Mouse (Mus musculus): ENCODE results near the gene Slain2. TPM values are rescaled to one million over a fixed set of nuclear protein-coding genes. Genes with fewer than 3 reads are reported as not detected.
A peak's percentile ranks its signal among the peaks of the same experiment; 100 is the strongest.
"Not testable (repeated sequence)": the region's sequence is repeated elsewhere in the genome, so short reads cannot be mapped to it uniquely, and the experiment has no call there.

Gene Slain2
- polyA plus RNA-seq, 1 experiment from 2014 or later, result 11.8 TPM

GRCm38 (mm10) chr5:72998546-72998945, 84.4 kb downstream of the Slain2 start:
- H3K4me1 ChIP-seq (ENCODE audit: insufficient read depth, low read length); H3K36me3 ChIP-seq (ENCODE audit: insufficient read depth, low read length); H3K9ac ChIP-seq (replicated peaks; ENCODE audit: low read length); ATAC-seq (ENCODE audit: low FRiP score, low TSS enrichment); H3K9me3 ChIP-seq (ENCODE audit: low read length); H3K27me3 ChIP-seq (ENCODE audit: insufficient read depth, low read length); H3K27ac ChIP-seq (ENCODE audit: low read length); H3K4me3 ChIP-seq (ENCODE audit: low read length); H3K4me2 ChIP-seq (replicated peaks; ENCODE audit: low read depth, low read length): not testable (repeated sequence)
- WGBS, result 96% methylated on average over 1 of the region's 1 CpGs

GRCm38 (mm10) chr5:73004046-73004445, 89.9 kb downstream of the Slain2 start:
- Histone ChIP-seq H3K4me2 (replicated peaks; ENCODE audit: low read depth, low read length) (no peak overlapping the region), H3K27ac (ENCODE audit: low read length) (no peak overlapping the region)
- 78% methylated on average over 5 of the region's 5 CpGs for WGBS

GRCm38 (mm10) chr5:73006784-73007581, 92.9 kb downstream of the Slain2 start, which contains the start of gene Slc10a4:
TSS of gene Slc10a4 (plus strand) at chr5:73006883.
- H3K4me1 ChIP-seq (ENCODE audit: insufficient read depth, low read length), result peaks cover 8% of the 10 kb centered on the region
- H3K4me2 ChIP-seq (replicated peaks; ENCODE audit: low read depth, low read length), result peak within 1 kb of the TSS; percentile 77
- no peaks in the 10 kb centered on the region for H3K36me3 ChIP-seq (ENCODE audit: insufficient read depth, low read length)
- H3K9me3 ChIP-seq (ENCODE audit: low read length), result no peaks in the 10 kb centered on the region
- H3K27me3 ChIP-seq (ENCODE audit: insufficient read depth, low read length), result peaks cover 32% of the 10 kb centered on the region
- peak; percentile 92 for ATAC-seq (ENCODE audit: low FRiP score, low TSS enrichment)
- 0 out of 2 replicates have a peak within 1 kb of the TSS, but pooled peaks have one; percentile 35 for H3K9ac ChIP-seq (replicated peaks; ENCODE audit: low read length)
- H3K4me3 ChIP-seq (ENCODE audit: low read length), result peak within 1 kb of the TSS; percentile 47
- H3K27ac ChIP-seq (ENCODE audit: low read length), result no peak within 1 kb of the TSS
- WGBS, result 6% methylated on average over 65 of the region's 65 CpGs

More at GRCm38 (mm10) chr5:73004046-73004445, 89.9 kb downstream of the Slain2 start:
- Histone ChIP-seq H3K4me3 (ENCODE audit: low read length) (no peak overlapping the region), H3K9ac (replicated peaks; ENCODE audit: low read length) (no peak overlapping the region), H3K9me3 (ENCODE audit: low read length) (no peaks in the 10 kb centered on the region), H3K27me3 (ENCODE audit: insufficient read depth, low read length) (peaks cover 32% of the 10 kb centered on the region), H3K4me1 (ENCODE audit: insufficient read depth, low read length) (peaks cover 8% of the 10 kb centered on the region), H3K36me3 (ENCODE audit: insufficient read depth, low read length) (no peaks in the 10 kb centered on the region)
- ATAC-seq (ENCODE audit: low FRiP score, low TSS enrichment), result no peak

- Histone ChIP-seq H3K27ac (ENCODE audit: low read length) (no peak overlapping the region), H3K36me3 (ENCODE audit: insufficient read depth, low read length) (no peaks in the 10 kb centered on the region), H3K4me3 (ENCODE audit: low read length) (peak overlapping the region; percentile 47), H3K27me3 (ENCODE audit: insufficient read depth, low read length) (peaks cover 35% of the 10 kb centered on the region), H3K9me3 (ENCODE audit: low read length) (no peaks in the 10 kb centered on the region), H3K9ac (replicated peaks; ENCODE audit: low read length) (no peak overlapping the region), H3K4me1 (ENCODE audit: insufficient read depth, low read length) (peaks cover 8% of the 10 kb centered on the region), H3K4me2 (replicated peaks; ENCODE audit: low read depth, low read length) (peak overlapping the region; percentile 77; the same call in 1 of the 2 replicates)
- ATAC-seq (ENCODE audit: low FRiP score, low TSS enrichment), result peak; percentile 42; the same call in 1 of the 2 replicates
- 34% methylated on average over 5 of the region's 5 CpGs for WGBS
Observed at GRCm38 (mm10) chr5:73007582-73007959, 93.5 kb downstream of the Slain2 start.

GRCm38 (mm10) chr5:73008230-73008629, 94.1 kb downstream of the Slain2 start:
- H3K36me3 ChIP-seq (ENCODE audit: insufficient read depth, low read length); ATAC-seq (ENCODE audit: low FRiP score, low TSS enrichment); H3K4me1 ChIP-seq (ENCODE audit: insufficient read depth, low read length); H3K4me2 ChIP-seq (replicated peaks; ENCODE audit: low read depth, low read length); H3K27ac ChIP-seq (ENCODE audit: low read length); H3K9ac ChIP-seq (replicated peaks; ENCODE audit: low read length); H3K4me3 ChIP-seq (ENCODE audit: low read length); H3K9me3 ChIP-seq (ENCODE audit: low read length): not testable (repeated sequence)
- WGBS, result 48% methylated on average over 8 of the region's 8 CpGs
- peaks cover 40% of the 10 kb centered on the region for H3K27me3 ChIP-seq (ENCODE audit: insufficient read depth, low read length)

- 96% methylated on average over 14 of the region's 16 CpGs for WGBS
Observed at GRCm38 (mm10) chr5:73011806-73012205, 97.7 kb downstream of the Slain2 start.

GRCm38 (mm10) chr5:73012884-73013610, 98.9 kb downstream of the Slain2 start:
- peak; percentile 47; the same call in 1 of the 2 replicates for ATAC-seq (ENCODE audit: low FRiP score, low TSS enrichment)
- peak overlapping the region; percentile 48 for H3K4me3 ChIP-seq (ENCODE audit: low read length)
- WGBS, result 27% methylated on average over 22 of the region's 27 CpGs
- H3K27ac ChIP-seq (ENCODE audit: low read length); H3K36me3 ChIP-seq (ENCODE audit: insufficient read depth, low read length); H3K4me1 ChIP-seq (ENCODE audit: insufficient read depth, low read length); H3K9me3 ChIP-seq (ENCODE audit: low read length); H3K9ac ChIP-seq (replicated peaks; ENCODE audit: low read length): not testable (repeated sequence)
- peak overlapping the region; percentile 71 for H3K4me2 ChIP-seq (replicated peaks; ENCODE audit: low read depth, low read length)
- H3K27me3 ChIP-seq (ENCODE audit: insufficient read depth, low read length), result peaks cover 29% of the 10 kb centered on the region

More at GRCm38 (mm10) chr5:73011806-73012205, 97.7 kb downstream of the Slain2 start:
- H3K4me3 ChIP-seq (ENCODE audit: low read length); H3K27ac ChIP-seq (ENCODE audit: low read length); H3K9ac ChIP-seq (replicated peaks; ENCODE audit: low read length); H3K9me3 ChIP-seq (ENCODE audit: low read length); H3K4me2 ChIP-seq (replicated peaks; ENCODE audit: low read depth, low read length); H3K36me3 ChIP-seq (ENCODE audit: insufficient read depth, low read length); ATAC-seq (ENCODE audit: low FRiP score, low TSS enrichment); H3K4me1 ChIP-seq (ENCODE audit: insufficient read depth, low read length): not testable (repeated sequence)
- H3K27me3 ChIP-seq (ENCODE audit: insufficient read depth, low read length), result peaks cover 39% of the 10 kb centered on the region

GRCm38 (mm10) chr5:73013611-73014287, 99.6 kb downstream of the Slain2 start:
- Histone ChIP-seq H3K4me3 (ENCODE audit: low read length) (peak overlapping the region; percentile 48), H3K4me2 (replicated peaks; ENCODE audit: low read depth, low read length) (peak overlapping the region; percentile 71), H3K27me3 (ENCODE audit: insufficient read depth, low read length) (peaks cover 22% of the 10 kb centered on the region), H3K9ac (replicated peaks; ENCODE audit: low read length) (peak overlapping the region; percentile 35; the same call in 1 of the 2 replicates)
- H3K9me3 ChIP-seq (ENCODE audit: low read length); H3K27ac ChIP-seq (ENCODE audit: low read length); H3K4me1 ChIP-seq (ENCODE audit: insufficient read depth, low read length); H3K36me3 ChIP-seq (ENCODE audit: insufficient read depth, low read length): not testable (repeated sequence)
- under 1% methylated on average over 44 of the region's 65 CpGs for WGBS
- ATAC-seq (ENCODE audit: low FRiP score, low TSS enrichment), result peak; percentile 83

GRCm38 (mm10) chr5:73014745-73015144, 100.6 kb downstream of the Slain2 start:
- 46% methylated on average over 9 of the region's 9 CpGs for WGBS
- Histone ChIP-seq H3K9ac (replicated peaks; ENCODE audit: low read length) (no peak overlapping the region), H3K4me1 (ENCODE audit: insufficient read depth, low read length) (peaks cover 5% of the 10 kb centered on the region; the same call in 1 of the 2 replicates), H3K27ac (ENCODE audit: low read length) (no peak overlapping the region), H3K9me3 (ENCODE audit: low read length) (no peaks in the 10 kb centered on the region), H3K4me3 (ENCODE audit: low read length) (no peak overlapping the region), H3K36me3 (ENCODE audit: insufficient read depth, low read length) (no peaks in the 10 kb centered on the region), H3K27me3 (ENCODE audit: insufficient read depth, low read length) (peaks cover 22% of the 10 kb centered on the region), H3K4me2 (replicated peaks; ENCODE audit: low read depth, low read length) (no peak overlapping the region)
- ATAC-seq (ENCODE audit: low FRiP score, low TSS enrichment), result no peak

Data from kidney, embryonic 16.5 days (tissue).